Mouse (Mus musculus) kidney, embryonic 14.5 days (tissue): Measurements from ENCODE around the gene Fbxl17. TPM values are rescaled to one million over a fixed set of nuclear protein-coding genes. Genes with fewer than 3 reads are reported as not detected.

Source experiments
- ATAC-seq: fragments of 200-750 bp; cut with Nextera tagmentation; 2 replicates; pipeline ENCODE4 v1.8.0; 2017; ENCODE audit warnings: moderate number of reproducible peaks, mild to moderate bottlenecking, moderate TSS enrichment, moderate library complexity; ENCODE audit not compliant: low FRiP score, low TSS enrichment
- H3K27ac ChIP-seq: fragments of 300-500 bp; sonication (generic); 2 replicates; pipeline ENCODE4 v1.5.1; 2014; ENCODE audit warnings: low read depth, mild to moderate bottlenecking, low read length, moderate library complexity, mixed read lengths
- H3K27me3 ChIP-seq: fragments of 300-500 bp; sonication (generic); 2 replicates; pipeline ENCODE4 v1.6.1; 2014; ENCODE audit warnings: mild to moderate bottlenecking, low read length; ENCODE audit not compliant: control insufficient read depth, insufficient read depth
- H3K36me3 ChIP-seq: fragments of 300-500 bp; sonication (generic); 2 replicates; pipeline ENCODE4 v1.6.1; 2014; ENCODE audit warnings: low read length, mixed read lengths; ENCODE audit not compliant: control insufficient read depth, insufficient read depth
- H3K4me1 ChIP-seq: fragments of 300-500 bp; sonication (generic); 2 replicates; pipeline ENCODE4 v1.6.1; 2014; ENCODE audit warnings: low read length, mixed read lengths; ENCODE audit not compliant: control insufficient read depth, insufficient read depth
- H3K4me2 ChIP-seq: fragments of 300-500 bp; sonication (generic); replicated peaks from 2 replicates; pipeline ENCODE4 v1.6.1; 2014; ENCODE audit warnings: low read depth, mild to moderate bottlenecking, low read length
- H3K4me3 ChIP-seq: fragments of 300-500 bp; sonication (generic); 2 replicates; pipeline ENCODE4 v1.5.1; 2014; ENCODE audit warnings: mild to moderate bottlenecking, low read length
- H3K9ac ChIP-seq: fragments of 300-500 bp; sonication (generic); 2 replicates; pipeline ENCODE4 v1.6.1; 2014; ENCODE audit warnings: low read depth, mild to moderate bottlenecking, low read length, moderate library complexity
- H3K9me3 ChIP-seq: fragments of 300-500 bp; sonication (generic); 2 replicates; pipeline ENCODE4 v1.6.1; 2016; ENCODE audit warnings: low read length; ENCODE audit not compliant: control insufficient read depth
- WGBS: fragments of 180-500 bp; shearing (Covaris S2); extraction: QIAGEN DNeasy Blood & Tissue Kit; methylation state at CpG from one replicate; pipeline ENCODE4 v1.1.7; 2014; 5-methylcytosine and 5-hydroxymethylcytosine counted together
- polyA plus RNA-seq: library from polyadenylated mRNA; unstranded; fragments of >200 nt; fragmentation: Nextera tagmentation; extraction: Ambion mirVana; gene quantifications from 2 replicates; pipeline ENCODE4 v1.2.1, GENCODE M21; 2014

Gene Fbxl17
- polyA plus RNA-seq, 1 experiment from 2014 or later = 8.8 TPM

DNA sequence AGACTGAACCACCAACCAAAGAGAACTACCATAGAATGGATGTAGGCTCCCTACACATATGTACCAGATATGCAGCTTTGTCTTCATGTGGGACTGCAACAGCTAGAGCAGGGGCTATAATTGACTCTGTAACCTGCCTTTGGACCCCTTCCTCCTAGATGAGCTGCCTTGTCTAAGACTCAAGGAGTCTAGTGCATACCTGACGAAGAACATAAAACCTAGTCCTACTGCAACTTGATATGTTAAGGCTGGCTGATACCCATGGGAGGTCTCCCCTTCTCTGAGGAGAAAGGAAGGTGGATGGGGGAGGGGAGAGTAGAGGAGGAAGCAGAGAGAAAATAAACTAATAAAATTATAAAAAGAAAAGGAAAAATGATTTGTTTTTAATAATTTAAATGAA, 273.9 kb downstream of the Fbxl17 start:
- Histone ChIP-seq H3K4me3 (no peak overlapping the region), H3K4me2 (no peak overlapping the region), H3K9me3 (no peaks in the 10 kb centered on the region), H3K9ac (no peak overlapping the region), H3K27ac (no peak overlapping the region; the same call in 1 of the 2 replicates), H3K4me1 (0 out of 2 replicates have a peak, but pooled peaks cover 5% of the 10 kb centered on the region), H3K36me3 (no peaks in the 10 kb centered on the region), H3K27me3 (no peaks in the 10 kb centered on the region)
- 42% methylated on average over 1 of the region's 1 CpGs for WGBS
- peak; percentile 44; the same call in 1 of the 2 replicates for ATAC-seq

DNA sequence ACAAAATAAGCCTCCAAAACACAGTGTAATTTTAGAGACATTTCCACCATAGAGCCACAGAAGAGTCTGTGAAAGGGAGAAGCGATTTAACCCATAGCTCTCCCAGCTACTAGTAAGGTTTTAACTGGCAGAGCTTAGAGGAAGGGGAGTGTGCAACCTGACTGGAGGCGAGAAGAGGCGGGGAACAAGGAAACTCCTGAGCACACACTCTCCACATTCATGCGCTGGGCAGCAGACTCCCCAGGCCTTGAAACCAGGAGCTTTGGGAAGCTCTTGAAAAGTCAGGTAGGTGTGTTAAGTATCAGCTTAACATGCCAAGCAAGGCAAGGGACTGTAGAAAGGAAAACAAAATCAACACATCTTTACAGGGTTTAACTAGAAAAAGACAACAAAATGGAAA, 276.1 kb downstream of the Fbxl17 start:
- Histone ChIP-seq H3K4me2 (no peak overlapping the region), H3K4me1 (0 out of 2 replicates have a peak, but pooled peaks cover 9% of the 10 kb centered on the region), H3K36me3 (no peaks in the 10 kb centered on the region), H3K27me3 (no peaks in the 10 kb centered on the region), H3K27ac (no peak overlapping the region), H3K9ac (no peak overlapping the region), H3K9me3 (no peaks in the 10 kb centered on the region), H3K4me3 (no peak overlapping the region)
- 62% methylated on average over 4 of the region's 4 CpGs for WGBS
- no peak for ATAC-seq

DNA sequence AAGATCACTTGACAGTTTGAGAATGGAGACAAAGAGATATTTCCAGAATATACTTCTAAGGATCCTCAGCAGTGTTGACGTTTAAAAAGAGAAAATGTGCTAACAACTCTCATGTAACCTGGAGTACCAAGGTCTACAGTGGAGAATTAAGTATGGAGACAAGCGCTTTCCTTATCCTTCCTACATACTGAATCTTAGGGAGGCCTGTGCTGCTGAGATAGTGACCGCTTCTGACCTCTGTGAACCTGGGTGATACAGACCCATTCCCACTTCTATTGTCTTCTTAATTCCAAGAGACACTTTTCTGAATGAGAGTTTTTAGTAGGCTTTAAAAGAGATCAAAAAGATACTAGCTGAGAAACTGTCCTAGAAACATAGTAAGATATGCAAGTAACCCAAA, 278.2 kb downstream of the Fbxl17 start:
- no peak overlapping the region for H3K4me3 ChIP-seq
- H3K4me2 ChIP-seq = no peak overlapping the region
- no peaks in the 10 kb centered on the region for H3K36me3 ChIP-seq
- H3K9me3 ChIP-seq = no peaks in the 10 kb centered on the region
- 0 out of 2 replicates have a peak, but pooled peaks cover 6% of the 10 kb centered on the region for H3K4me1 ChIP-seq
- 92% methylated on average over 3 of the region's 3 CpGs for WGBS
- H3K9ac ChIP-seq = no peak overlapping the region
- ATAC-seq = no peak
- no peak overlapping the region for H3K27ac ChIP-seq
- no peaks in the 10 kb centered on the region for H3K27me3 ChIP-seq

DNA sequence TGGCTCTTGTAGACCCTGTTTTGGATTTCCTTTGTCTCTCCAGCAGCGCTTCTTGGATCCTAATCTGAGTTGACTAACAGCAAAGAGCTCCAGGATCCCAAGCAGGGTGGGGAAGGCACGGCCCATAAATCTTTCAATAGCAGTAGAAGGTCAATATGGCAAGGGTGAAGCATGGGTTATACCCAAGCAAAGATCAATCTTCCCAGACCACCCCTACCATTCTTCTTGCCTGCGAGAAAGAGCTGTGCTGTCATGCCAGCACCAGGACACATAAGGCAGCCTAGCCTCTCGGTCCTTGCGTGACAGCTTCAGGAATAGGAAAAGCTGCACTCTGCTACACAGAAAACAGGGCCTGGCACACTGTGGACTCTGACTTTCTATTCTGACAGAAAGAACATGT, 279.0 kb downstream of the Fbxl17 start:
- WGBS = 27% methylated on average over 5 of the region's 5 CpGs
- 0 out of 2 replicates have a peak, but pooled peaks have one; percentile 12 for ATAC-seq

DNA sequence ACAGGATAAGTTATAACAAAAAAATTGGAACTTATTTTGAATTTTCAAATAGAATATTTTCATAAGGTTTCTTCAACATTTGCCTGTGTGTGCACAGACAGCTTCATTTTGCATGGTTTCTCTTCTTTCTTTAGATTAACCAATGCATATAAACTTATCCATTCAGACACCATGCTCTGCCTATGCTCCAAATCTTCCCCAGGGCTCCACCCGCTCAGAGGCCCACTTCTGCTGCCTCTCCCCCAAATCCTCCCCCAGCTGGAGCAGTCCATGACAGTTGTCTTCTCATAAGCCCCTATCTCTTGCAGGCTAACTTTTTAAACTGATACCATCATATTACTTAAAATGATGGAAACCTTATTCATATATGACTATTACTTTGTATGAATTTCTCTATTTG, 282.8 kb downstream of the Fbxl17 start:
- no peak for ATAC-seq
- 94% methylated on average over 1 of the region's 1 CpGs for WGBS
- H3K4me3 ChIP-seq = no peak overlapping the region

More for the DNA sequence above, 279.0 kb downstream of the Fbxl17 start:
- H3K9ac ChIP-seq = no peak overlapping the region
- H3K27ac ChIP-seq = no peak overlapping the region
- H3K36me3 ChIP-seq = no peaks in the 10 kb centered on the region
- no peaks in the 10 kb centered on the region for H3K27me3 ChIP-seq
- H3K4me3 ChIP-seq = no peak overlapping the region
- 0 out of 2 replicates have a peak, but pooled peaks cover 6% of the 10 kb centered on the region for H3K4me1 ChIP-seq
- no peak overlapping the region for H3K4me2 ChIP-seq
- H3K9me3 ChIP-seq = no peaks in the 10 kb centered on the region

DNA sequence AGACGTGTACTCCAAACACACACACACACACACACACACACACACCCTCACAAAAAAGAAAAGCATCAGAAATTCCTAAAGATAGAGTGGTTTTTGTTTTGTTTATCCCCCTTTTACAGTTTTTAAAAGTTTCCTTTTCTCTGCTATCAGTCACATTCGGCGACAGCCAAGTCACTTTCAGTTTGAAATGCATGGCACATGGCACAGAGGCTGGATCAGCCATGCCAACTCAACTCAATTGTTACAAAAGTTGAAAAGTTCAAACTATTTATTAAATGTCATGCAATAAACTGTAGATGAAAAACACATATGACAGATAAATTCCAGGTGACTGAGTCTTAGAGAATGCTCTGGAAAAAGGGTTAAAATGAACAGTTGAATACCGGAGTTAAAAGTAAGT, 287.8 kb downstream of the Fbxl17 start:
- Histone ChIP-seq H3K4me3 (no peak overlapping the region), H3K9ac (no peak overlapping the region), H3K4me2 (no peak overlapping the region), H3K27ac (no peak overlapping the region), H3K27me3 (no peaks in the 10 kb centered on the region), H3K36me3 (no peaks in the 10 kb centered on the region), H3K4me1 (0 out of 2 replicates have a peak, but pooled peaks cover 2% of the 10 kb centered on the region), H3K9me3 (no peaks in the 10 kb centered on the region)
- 91% methylated on average over 4 of the region's 4 CpGs for WGBS
- ATAC-seq = no peak

More for the DNA sequence above, 282.8 kb downstream of the Fbxl17 start:
- Histone ChIP-seq H3K4me2 (no peak overlapping the region), H3K36me3 (no peaks in the 10 kb centered on the region), H3K27me3 (no peaks in the 10 kb centered on the region), H3K27ac (no peak overlapping the region), H3K4me1 (0 out of 2 replicates have a peak, but pooled peaks cover 6% of the 10 kb centered on the region), H3K9me3 (no peaks in the 10 kb centered on the region), H3K9ac (no peak overlapping the region)

DNA sequence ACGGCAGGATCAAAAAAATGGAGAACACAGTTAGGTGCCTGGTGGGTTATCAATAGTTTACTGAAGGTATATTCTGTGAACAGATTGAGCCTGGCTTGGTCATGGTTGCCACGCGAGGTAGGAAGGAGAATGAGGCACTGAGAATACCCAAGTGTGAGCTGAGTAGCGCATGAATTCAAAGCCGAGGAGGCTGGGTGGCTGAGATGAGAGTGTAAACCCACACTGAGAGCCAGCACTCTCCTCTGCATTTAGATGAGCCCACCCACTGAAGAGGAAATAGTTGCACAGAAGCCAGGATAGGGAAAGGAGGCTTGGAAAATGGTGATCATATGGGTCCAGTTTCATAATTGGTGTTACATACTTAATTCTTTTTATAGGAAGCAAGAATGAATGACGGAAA, 290.7 kb downstream of the Fbxl17 start:
- Histone ChIP-seq H3K9me3 (no peaks in the 10 kb centered on the region), H3K4me3 (no peak overlapping the region), H3K27ac (no peak overlapping the region), H3K27me3 (no peaks in the 10 kb centered on the region), H3K4me2 (no peak overlapping the region), H3K9ac (no peak overlapping the region), H3K36me3 (no peaks in the 10 kb centered on the region), H3K4me1 (peaks cover 3% of the 10 kb centered on the region; the same call in 1 of the 2 replicates)
- WGBS = 92% methylated on average over 6 of the region's 6 CpGs
- no peak for ATAC-seq

DNA sequence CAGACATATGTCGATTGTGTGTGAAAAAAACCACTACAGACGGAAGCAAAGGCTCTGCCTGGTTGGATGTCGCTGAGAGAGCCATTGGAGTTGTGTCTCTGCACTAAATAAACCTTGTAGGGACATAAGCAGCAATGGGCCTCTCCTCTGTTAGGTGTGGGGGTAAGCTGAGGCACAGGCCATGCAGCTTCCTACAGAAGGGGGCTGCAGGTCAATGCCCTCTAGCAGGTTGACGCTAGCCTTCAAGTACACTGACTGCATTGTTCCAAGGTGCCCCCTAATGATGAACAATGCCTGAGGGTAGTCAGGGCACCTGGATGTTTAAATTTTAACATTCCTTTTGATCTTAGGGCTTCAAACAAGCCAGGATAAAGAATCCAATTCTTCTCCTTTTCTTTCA, 291.5 kb downstream of the Fbxl17 start:
- Histone ChIP-seq H3K36me3 (no peaks in the 10 kb centered on the region), H3K9ac (no peak overlapping the region), H3K4me3 (no peak overlapping the region), H3K9me3 (no peaks in the 10 kb centered on the region), H3K4me1 (peaks cover 5% of the 10 kb centered on the region; the same call in 1 of the 2 replicates), H3K27ac (no peak overlapping the region), H3K27me3 (no peaks in the 10 kb centered on the region), H3K4me2 (no peak overlapping the region)
- WGBS = 75% methylated on average over 4 of the region's 4 CpGs
- no peak for ATAC-seq

DNA sequence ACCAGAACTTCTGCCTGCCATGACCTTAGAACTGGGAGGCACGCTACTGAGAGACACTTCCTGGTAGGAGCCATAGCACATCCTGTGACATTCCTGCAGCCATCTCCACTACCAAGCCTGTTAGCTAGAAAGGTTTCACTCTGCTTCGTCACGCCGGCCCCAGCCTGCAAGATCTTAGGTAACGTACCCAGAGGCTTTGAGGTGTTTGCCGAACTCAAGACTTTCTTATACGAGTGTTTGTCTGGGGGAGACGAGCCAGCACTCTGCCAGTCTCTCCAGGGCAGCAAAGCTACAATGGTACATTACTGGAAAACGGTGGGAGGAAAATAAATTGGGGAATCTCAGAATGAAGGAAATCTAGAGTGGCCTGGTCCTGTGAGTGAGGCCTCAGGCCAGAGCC, 292.1 kb downstream of the Fbxl17 start:
- H3K27ac ChIP-seq = no peak overlapping the region
- H3K4me1 ChIP-seq = peaks cover 5% of the 10 kb centered on the region; the same call in 1 of the 2 replicates
- H3K9me3 ChIP-seq = no peaks in the 10 kb centered on the region
- no peaks in the 10 kb centered on the region for H3K27me3 ChIP-seq
- H3K36me3 ChIP-seq = no peaks in the 10 kb centered on the region
- no peak for ATAC-seq
- no peak overlapping the region for H3K9ac ChIP-seq
- H3K4me2 ChIP-seq = no peak overlapping the region
- no peak overlapping the region for H3K4me3 ChIP-seq
- WGBS = 86% methylated on average over 9 of the region's 9 CpGs
